Mouse (Mus musculus) heart, postnatal 0 days (tissue): Measurements from ENCODE around the gene Traf4.

Experiments used
- CTCF ChIP-seq: IDR thresholded peaks from 2 replicates; pipeline ENCODE4 v1.5.1; 2016; ENCODE audit warnings: antibody characterized with exemption, control low read depth, low read depth
- EP300 ChIP-seq: IDR thresholded peaks from 2 replicates; pipeline ENCODE4 v1.6.1; 2016; ENCODE audit warnings: antibody characterized with exemption, low read depth

DNA sequence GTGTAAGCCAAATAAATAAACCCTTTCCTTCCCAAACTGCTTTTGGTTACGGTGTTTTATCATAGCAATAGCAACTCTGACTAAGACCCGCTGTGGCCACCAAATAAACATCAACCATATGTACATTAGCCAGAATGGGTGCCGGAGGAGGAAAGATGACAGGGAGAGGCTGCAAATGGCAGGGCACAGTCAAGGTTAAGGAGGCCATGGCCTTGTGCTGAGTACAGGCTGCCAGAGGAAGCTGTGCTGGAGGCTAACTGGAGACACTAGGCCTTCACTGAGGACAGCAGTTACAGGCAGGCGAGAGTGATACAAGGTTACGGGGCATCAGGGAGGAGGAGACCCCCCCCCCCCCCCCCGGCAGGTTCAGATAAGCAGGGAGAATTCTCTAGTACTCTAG is 44.5 kb upstream of the Traf4 start:
- TF ChIP-seq CTCF (no peak), EP300 (no peak)
